Mouse (Mus musculus): ENCODE measurements at regions not wholly inside any gene's neighbourhood (a gene's known extent, or its start where the extent isn't known, plus 50 kb on each side); places are given as distances from the start of the nearest gene placed in this dataset.

- TF ChIP-seq CTCF (IDR thresholded peaks at IDR 0.05; ENCODE audit: low read depth, low read length): no peak
- TF ChIP-seq GATA1 (IDR thresholded peaks at IDR 0.05; ENCODE audit: borderline replicate concordance, low read length): no peak
- TF ChIP-seq GATA2 (IDR thresholded peaks at IDR 0.05; ENCODE audit: borderline replicate concordance, low read depth, low read length): no peak
Measured at GRCm38 (mm10) chr12:118405135-118405534, 103.9 kb upstream of the Sp4 start.
